Mouse (Mus musculus) forebrain, embryonic 15.5 days (tissue): ENCODE results near the gene Sergef. TPM values are rescaled to one million over a fixed set of nuclear protein-coding genes. Genes with fewer than 3 reads are reported as not detected.

Experiments
- ATAC-seq: fragments of 200-750 bp; cut with Nextera tagmentation; replicated peaks from 2 replicates; pipeline ENCODE4 v1.8.0; 2017; ENCODE audit warnings: mild to moderate bottlenecking, moderate TSS enrichment, moderate library complexity
- H3K27ac ChIP-seq: fragments of 300-500 bp; sonication (generic); replicated peaks from 2 replicates; pipeline ENCODE4 v1.5.1; 2015; ENCODE audit warnings: mild to moderate bottlenecking, inconsistent platforms
- H3K27me3 ChIP-seq: fragments of 300-500 bp; sonication (generic); 2 replicates; pipeline ENCODE4 v1.6.1; 2015; ENCODE audit warnings: inconsistent platforms
- H3K36me3 ChIP-seq: fragments of 300-500 bp; sonication (generic); 2 replicates; pipeline ENCODE4 v1.6.1; 2015; ENCODE audit warnings: mild to moderate bottlenecking, inconsistent platforms
- H3K4me1 ChIP-seq: fragments of 300-500 bp; sonication (generic); 2 replicates; pipeline ENCODE4 v1.6.1; 2015; ENCODE audit warnings: inconsistent platforms
- H3K4me2 ChIP-seq: fragments of 300-500 bp; sonication (generic); replicated peaks from 2 replicates; pipeline ENCODE4 v1.6.1; 2015; ENCODE audit warnings: mild to moderate bottlenecking, inconsistent platforms
- H3K4me3 ChIP-seq: fragments of 300-500 bp; sonication (generic); 2 replicates; pipeline ENCODE4 v1.5.1; 2015; ENCODE audit warnings: mild to moderate bottlenecking, inconsistent platforms
- H3K9ac ChIP-seq: fragments of 300-500 bp; sonication (generic); replicated peaks from 2 replicates; pipeline ENCODE4 v1.6.1; 2015; ENCODE audit warnings: mild to moderate bottlenecking, inconsistent platforms
- H3K9me3 ChIP-seq: fragments of 300-500 bp; sonication (generic); 2 replicates; pipeline ENCODE4 v1.6.1; 2016; ENCODE audit warnings: inconsistent platforms
- WGBS: fragments of 180-500 bp; shearing (Covaris S2); methylation state at CpG from one replicate; pipeline ENCODE4 v1.1.7; 2015; ENCODE audit warnings: mixed read lengths; 5-methylcytosine and 5-hydroxymethylcytosine counted together
- polyA plus RNA-seq: library from polyadenylated mRNA; unstranded; fragments of >200 nt; fragmentation: Nextera tagmentation; extraction: Ambion mirVana; gene quantifications from 2 replicates; pipeline ENCODE4 v1.2.1, GENCODE M21; 2015

Sergef gene
- polyA plus RNA-seq, 1 experiment from 2014 or later: 29.4 TPM

- H3K4me1 ChIP-seq: peaks cover 45% of the 10 kb centered on the region
- H3K9me3 ChIP-seq: no peaks in the 10 kb centered on the region
- ATAC-seq: no peak
- no peak overlapping the region for H3K9ac ChIP-seq
- peak overlapping the region; percentile 69 for H3K27ac ChIP-seq
- H3K36me3 ChIP-seq: no peaks in the 10 kb centered on the region
- WGBS: 57% methylated on average over 5 of the region's 5 CpGs
- H3K4me2 ChIP-seq: no peak overlapping the region
- no peak overlapping the region for H3K4me3 ChIP-seq
- no peaks in the 10 kb centered on the region for H3K27me3 ChIP-seq
Measured at GRCm38 (mm10) chr7:46421535-46421934, 218.1 kb downstream of the Sergef start.

GRCm38 (mm10) chr7:46418102-46418622 is 221.4 kb downstream of the Sergef start:
- no peak overlapping the region for H3K4me3 ChIP-seq
- no peak overlapping the region for H3K27ac ChIP-seq
- no peaks in the 10 kb centered on the region for H3K9me3 ChIP-seq
- 79% methylated on average over 16 of the region's 16 CpGs for WGBS
- H3K36me3 ChIP-seq: no peaks in the 10 kb centered on the region
- H3K4me1 ChIP-seq: peaks cover 24% of the 10 kb centered on the region
- no peak overlapping the region for H3K9ac ChIP-seq
- ATAC-seq: no peak
- no peak overlapping the region for H3K4me2 ChIP-seq
- H3K27me3 ChIP-seq: no peaks in the 10 kb centered on the region

- Histone ChIP-seq H3K4me1 (peaks cover 17% of the 10 kb centered on the region), H3K9me3 (no peaks in the 10 kb centered on the region), H3K4me2 (no peak overlapping the region), H3K27me3 (no peaks in the 10 kb centered on the region), H3K27ac (no peak overlapping the region), H3K9ac (no peak overlapping the region), H3K4me3 (no peak overlapping the region), H3K36me3 (no peaks in the 10 kb centered on the region)
- 76% methylated on average over 7 of the region's 7 CpGs for WGBS
- no peak for ATAC-seq
Measured at GRCm38 (mm10) chr7:46417467-46417866, 222.1 kb downstream of the Sergef start.

GRCm38 (mm10) chr7:46415818-46416425 is 223.7 kb downstream of the Sergef start:
- Histone ChIP-seq H3K9me3 (no peaks in the 10 kb centered on the region), H3K27ac (0 out of 2 replicates have a peak overlapping the region, but pooled peaks have one; percentile 17), H3K36me3 (no peaks in the 10 kb centered on the region), H3K27me3 (no peaks in the 10 kb centered on the region), H3K4me3 (no peak overlapping the region), H3K4me1 (0 out of 2 replicates have a peak, but pooled peaks cover 4% of the 10 kb centered on the region), H3K9ac (no peak overlapping the region), H3K4me2 (no peak overlapping the region)
- 69% methylated on average over 14 of the region's 14 CpGs for WGBS
- ATAC-seq: no peak

GRCm38 (mm10) chr7:46413959-46414725 is 225.5 kb downstream of the Sergef start:
- Histone ChIP-seq H3K4me2 (no peak overlapping the region), H3K9ac (no peak overlapping the region), H3K27me3 (no peaks in the 10 kb centered on the region), H3K9me3 (no peaks in the 10 kb centered on the region), H3K36me3 (no peaks in the 10 kb centered on the region), H3K4me1 (0 out of 2 replicates have a peak, but pooled peaks cover 4% of the 10 kb centered on the region), H3K27ac (no peak overlapping the region), H3K4me3 (no peak overlapping the region)
- 80% methylated on average over 6 of the region's 6 CpGs for WGBS
- ATAC-seq: no peak

- Histone ChIP-seq H3K9ac (no peak overlapping the region), H3K27ac (no peak overlapping the region), H3K36me3 (no peaks in the 10 kb centered on the region), H3K9me3 (no peaks in the 10 kb centered on the region), H3K4me2 (no peak overlapping the region), H3K4me3 (no peak overlapping the region), H3K4me1 (no peaks in the 10 kb centered on the region), H3K27me3 (no peaks in the 10 kb centered on the region)
- no peak for ATAC-seq
- 73% methylated on average over 5 of the region's 5 CpGs for WGBS
Measured at GRCm38 (mm10) chr7:46412823-46413222, 226.8 kb downstream of the Sergef start.

GRCm38 (mm10) chr7:46410727-46411126 is 228.9 kb downstream of the Sergef start:
- Histone ChIP-seq H3K27ac (no peak overlapping the region), H3K4me3 (no peak overlapping the region), H3K27me3 (no peaks in the 10 kb centered on the region), H3K9ac (no peak overlapping the region), H3K4me2 (no peak overlapping the region), H3K4me1 (no peaks in the 10 kb centered on the region), H3K9me3 (no peaks in the 10 kb centered on the region), H3K36me3 (no peaks in the 10 kb centered on the region)
- 75% methylated on average over 6 of the region's 6 CpGs for WGBS
- ATAC-seq: no peak

- Histone ChIP-seq H3K9me3 (no peaks in the 10 kb centered on the region), H3K27ac (no peak overlapping the region), H3K4me2 (no peak overlapping the region), H3K9ac (no peak overlapping the region), H3K27me3 (no peaks in the 10 kb centered on the region), H3K4me1 (no peaks in the 10 kb centered on the region), H3K36me3 (no peaks in the 10 kb centered on the region), H3K4me3 (no peak overlapping the region)
- 45% methylated on average over 12 of the region's 12 CpGs for WGBS
- no peak for ATAC-seq
Measured at GRCm38 (mm10) chr7:46409204-46409789, 230.3 kb downstream of the Sergef start.

GRCm38 (mm10) chr7:46408606-46409005 is 231.0 kb downstream of the Sergef start:
- ATAC-seq: no peak
- H3K9me3 ChIP-seq: no peaks in the 10 kb centered on the region
- no peaks in the 10 kb centered on the region for H3K27me3 ChIP-seq
- no peak overlapping the region for H3K4me2 ChIP-seq
- no peak overlapping the region for H3K9ac ChIP-seq
- no peak overlapping the region for H3K27ac ChIP-seq
- WGBS: 83% methylated on average over 9 of the region's 9 CpGs
- H3K4me3 ChIP-seq: no peak overlapping the region
- H3K36me3 ChIP-seq: no peaks in the 10 kb centered on the region
- no peaks in the 10 kb centered on the region for H3K4me1 ChIP-seq

GRCm38 (mm10) chr7:46404756-46405155 is 234.9 kb downstream of the Sergef start:
- no peak for ATAC-seq
- Histone ChIP-seq H3K4me1 (peaks cover 18% of the 10 kb centered on the region), H3K27ac (no peak overlapping the region), H3K9ac (no peak overlapping the region), H3K4me3 (no peak overlapping the region), H3K4me2 (no peak overlapping the region), H3K36me3 (no peaks in the 10 kb centered on the region), H3K9me3 (no peaks in the 10 kb centered on the region), H3K27me3 (no peaks in the 10 kb centered on the region)
- WGBS: 88% methylated on average over 7 of the region's 7 CpGs

GRCm38 (mm10) chr7:46403616-46404485 is 235.8 kb downstream of the Sergef start:
- ATAC-seq: no peak
- H3K4me3 ChIP-seq: no peak overlapping the region
- WGBS: 86% methylated on average over 15 of the region's 15 CpGs
- H3K4me1 ChIP-seq: peaks cover 27% of the 10 kb centered on the region
- no peaks in the 10 kb centered on the region for H3K9me3 ChIP-seq
- H3K36me3 ChIP-seq: no peaks in the 10 kb centered on the region
- no peaks in the 10 kb centered on the region for H3K27me3 ChIP-seq
- no peak overlapping the region for H3K9ac ChIP-seq
- no peak overlapping the region for H3K27ac ChIP-seq
- no peak overlapping the region for H3K4me2 ChIP-seq
